Mouse (Mus musculus): ENCODE measurements around the gene Rinl. TPM values are rescaled to one million over a fixed set of nuclear protein-coding genes. Genes with fewer than 3 reads are reported as not detected.
A peak's percentile ranks its signal among the peaks of the same experiment; 100 is the strongest.

Gene Rinl
- total RNA-seq, 2 experiments from 2014 or later = 0.71 to 0.89 TPM

GRCm38 (mm10) chr7:28812436-28812835 is 23.7 kb downstream of the Rinl start:
- TF ChIP-seq CTCF (IDR thresholded peaks at IDR 0.05) = no peak
- intact Hi-C loops (cut with DNase I) = loop anchor here (1.0 kb wide), 1 partner anchor 11 kb away; no protein-coding TSS in a partner anchor
- H3K4me3 ChIP-seq = peak overlapping the region; percentile 91
- peak overlapping the region; percentile 100 for H3K27ac ChIP-seq
- DNase-seq = no peak

GRCm38 (mm10) chr7:28812949-28813348 is 24.2 kb downstream of the Rinl start:
- peak; percentile 43 for TF ChIP-seq CTCF (IDR thresholded peaks at IDR 0.05)
- Histone ChIP-seq H3K27ac (peak overlapping the region; percentile 100), H3K4me3 (peak overlapping the region; percentile 91)
- intact Hi-C loops (cut with DNase I) = loop anchor here (1.0 kb wide), 1 partner anchor 10 kb away; no protein-coding TSS in a partner anchor
- DNase-seq = no peak

GRCm38 (mm10) chr7:28814306-28815034 is 25.7 kb downstream of the Rinl start:
- no peak for DNase-seq
- TF ChIP-seq CTCF (IDR thresholded peaks at IDR 0.05) = no peak
- Histone ChIP-seq H3K27ac (no peak overlapping the region), H3K4me3 (no peak overlapping the region)
- intact Hi-C loops (cut with DNase I) = no loop called here

- H3K4me3 ChIP-seq = no peak overlapping the region
- H3K27ac ChIP-seq = no peak overlapping the region
- intact Hi-C loops (cut with DNase I) = no loop called here
- DNase-seq = no peak
- TF ChIP-seq CTCF (IDR thresholded peaks at IDR 0.05) = no peak
These were observed 26.5 kb downstream of the Rinl start for GRCm38 (mm10) chr7:28815230-28815629.

- intact Hi-C loops (cut with DNase I) = no loop called here
- TF ChIP-seq CTCF (IDR thresholded peaks at IDR 0.05) = no peak
- no peak for DNase-seq
- Histone ChIP-seq H3K27ac (0 out of 2 replicates have a peak overlapping the region, but pooled peaks have one; percentile 16), H3K4me3 (0 out of 2 replicates have a peak overlapping the region, but pooled peaks have one; percentile 15)
These were observed 27.4 kb downstream of the Rinl start for GRCm38 (mm10) chr7:28816201-28816600.

- TF ChIP-seq CTCF (IDR thresholded peaks at IDR 0.05) = no peak
- no peak overlapping the region for H3K27ac ChIP-seq
- intact Hi-C loops (cut with DNase I) = no loop called here
These were observed 28.2 kb downstream of the Rinl start for GRCm38 (mm10) chr7:28816920-28817319.

GRCm38 (mm10) chr7:28817524-28817923 is 28.8 kb downstream of the Rinl start:
- no peak overlapping the region; the same call in 1 of the 2 replicates for H3K4me3 ChIP-seq
- 0 out of 2 replicates have a peak overlapping the region, but pooled peaks have one; percentile 8 for H3K27ac ChIP-seq
- no peak for TF ChIP-seq CTCF (IDR thresholded peaks at IDR 0.05)
- DNase-seq = no peak
- intact Hi-C loops (cut with DNase I) = no loop called here

More at GRCm38 (mm10) chr7:28816920-28817319, 28.2 kb downstream of the Rinl start:
- H3K4me3 ChIP-seq = no peak overlapping the region
- DNase-seq = no peak

- no peak overlapping the region; the same call in 1 of the 2 replicates for H3K4me3 ChIP-seq
- 0 out of 2 replicates have a peak overlapping the region, but pooled peaks have one; percentile 8 for H3K27ac ChIP-seq
- no peak for TF ChIP-seq CTCF (IDR thresholded peaks at IDR 0.05)
- DNase-seq = no peak
- intact Hi-C loops (cut with DNase I) = no loop called here
These were observed 29.2 kb downstream of the Rinl start for GRCm38 (mm10) chr7:28817957-28818356.

- no peak overlapping the region for H3K27ac ChIP-seq
- H3K4me3 ChIP-seq = no peak overlapping the region
- intact Hi-C loops (cut with DNase I) = no loop called here
- DNase-seq = no peak
- no peak for TF ChIP-seq CTCF (IDR thresholded peaks at IDR 0.05)
These were observed 29.7 kb downstream of the Rinl start for GRCm38 (mm10) chr7:28818436-28818835.

GRCm38 (mm10) chr7:28818861-28819452 is 30.2 kb downstream of the Rinl start:
- intact Hi-C loops (cut with DNase I) = no loop called here
- no peak for DNase-seq
- no peak for TF ChIP-seq CTCF (IDR thresholded peaks at IDR 0.05)
- Histone ChIP-seq H3K4me3 (no peak overlapping the region), H3K27ac (peak overlapping the region; percentile 31; the same call in 1 of the 2 replicates)

GRCm38 (mm10) chr7:28819571-28819970 is 30.8 kb downstream of the Rinl start:
- peak overlapping the region; percentile 9; the same call in 1 of the 2 replicates for H3K4me3 ChIP-seq
- no peak for TF ChIP-seq CTCF (IDR thresholded peaks at IDR 0.05)
- no peak for DNase-seq
- intact Hi-C loops (cut with DNase I) = no loop called here
- H3K27ac ChIP-seq = peak overlapping the region; percentile 96

GRCm38 (mm10) chr7:28820358-28821260 is 31.8 kb downstream of the Rinl start:
- Histone ChIP-seq H3K27ac (peak overlapping the region; percentile 96), H3K4me3 (peak overlapping the region; percentile 9)
- peak; percentile 43 for DNase-seq
- intact Hi-C loops (cut with DNase I) = no loop called here
- TF ChIP-seq CTCF (IDR thresholded peaks at IDR 0.05) = no peak

Data from gastrocnemius, adult 2 months (tissue).